Mouse (Mus musculus) lung, postnatal 4 days (tissue): ENCODE results near the gene Pard3b.
A peak's percentile ranks its signal among the peaks of the same experiment; 100 is the strongest.

ENCODE experiments used
- DNase-seq, 2 experiments: peaks; one replicate each; pipeline ENCODE4 v3.0.0; 2021

Pard3b gene

DNA sequence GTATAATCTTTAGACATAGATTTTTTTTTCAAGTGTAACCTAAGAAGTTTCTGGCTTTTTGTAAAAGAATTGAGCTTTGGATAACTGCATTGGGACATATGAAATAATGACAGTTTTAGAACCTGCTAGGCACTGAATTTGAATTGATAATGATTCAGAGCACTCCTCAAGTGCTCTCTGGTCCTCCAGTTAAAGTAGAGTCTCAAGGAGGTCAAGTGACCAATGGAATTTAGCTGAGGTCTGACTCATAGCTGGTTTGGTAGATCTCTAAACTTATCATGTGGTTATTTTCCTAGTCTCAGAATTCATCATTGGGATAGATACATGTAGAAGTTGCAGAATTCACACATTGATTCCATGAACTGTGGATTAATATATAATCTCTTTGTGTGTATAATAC is 642.0 kb downstream of the Pard3b start:
- DNase-seq, result no peak

DNA sequence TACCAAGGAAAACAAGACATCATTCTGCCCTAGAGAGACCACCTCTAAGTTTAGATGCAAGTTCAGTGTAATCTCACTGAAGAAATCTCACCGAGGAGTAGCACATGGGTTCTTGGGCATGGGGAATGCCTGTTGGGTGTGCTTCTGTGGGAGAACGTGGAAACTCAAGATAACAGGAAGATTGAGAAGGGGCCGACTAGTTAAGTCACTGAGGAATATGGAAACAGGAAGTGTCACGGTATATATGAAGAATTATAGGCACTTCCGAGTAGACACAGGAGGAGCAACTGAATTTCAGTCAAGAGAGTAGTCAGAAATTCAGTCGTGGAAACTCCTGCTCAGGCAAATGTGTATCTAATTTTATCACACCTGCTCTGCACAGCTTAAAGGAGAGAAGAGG is 644.2 kb downstream of the Pard3b start:
- DNase-seq, result no peak

DNA sequence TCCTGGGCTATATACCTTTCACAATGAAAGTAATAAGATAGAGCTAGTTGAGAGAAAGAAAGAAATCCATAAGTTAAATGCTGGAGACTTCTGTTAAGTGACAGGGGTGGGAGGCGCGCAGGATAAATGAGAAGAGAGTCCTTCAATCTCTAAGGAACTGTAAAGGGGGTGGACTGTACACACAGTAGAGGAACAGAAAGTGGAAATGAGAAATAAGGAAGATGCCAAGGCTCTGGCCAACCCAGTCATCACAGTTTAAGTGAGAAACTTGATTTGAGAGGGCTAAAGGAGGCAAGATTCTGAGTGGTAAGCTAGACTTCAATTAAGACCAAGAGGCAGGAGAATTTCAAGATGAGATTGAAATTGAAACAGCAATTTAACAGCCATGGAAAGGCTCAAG is 645.0 kb downstream of the Pard3b start:
- DNase-seq, result no peak

DNA sequence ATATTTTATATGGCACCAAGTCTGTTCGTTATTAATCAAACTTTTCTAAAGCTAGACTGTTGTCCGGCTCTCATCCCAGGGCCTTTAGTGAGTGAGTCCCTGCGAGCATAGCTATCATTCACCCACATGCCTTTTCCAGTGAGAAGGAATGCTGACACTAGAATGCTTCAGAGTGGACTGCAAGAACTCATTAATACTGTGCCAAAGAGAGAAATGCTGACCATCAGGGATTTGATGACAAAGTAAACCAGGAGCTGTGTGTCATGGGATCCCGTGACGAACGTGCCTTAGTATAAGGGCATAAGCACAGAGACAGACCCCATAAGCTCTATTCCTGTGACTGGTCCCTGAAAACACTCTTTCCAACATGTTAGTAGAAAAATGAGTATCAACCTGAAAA is 670.8 kb downstream of the Pard3b start:
- no peak for DNase-seq

DNA sequence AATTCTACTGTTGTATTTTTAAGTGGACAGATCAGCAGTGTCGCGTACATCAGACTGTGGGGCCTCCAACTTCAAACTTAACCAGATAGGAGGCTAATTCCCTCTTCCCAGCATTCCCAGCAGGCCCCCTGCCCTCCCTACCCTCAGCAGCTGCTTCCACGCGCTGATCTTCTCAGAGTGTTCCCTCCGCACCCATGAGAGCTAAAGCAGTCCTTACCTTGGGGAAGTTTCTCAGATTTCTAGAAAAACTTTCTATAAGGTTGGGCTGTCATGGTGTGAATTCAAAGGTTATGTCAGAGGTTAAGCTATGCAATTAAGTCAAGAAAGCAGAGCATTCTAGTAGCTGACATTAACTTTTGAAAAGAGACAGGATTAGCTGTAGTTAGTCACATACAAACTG is 686.6 kb downstream of the Pard3b start:
- DNase-seq, result no peak

DNA sequence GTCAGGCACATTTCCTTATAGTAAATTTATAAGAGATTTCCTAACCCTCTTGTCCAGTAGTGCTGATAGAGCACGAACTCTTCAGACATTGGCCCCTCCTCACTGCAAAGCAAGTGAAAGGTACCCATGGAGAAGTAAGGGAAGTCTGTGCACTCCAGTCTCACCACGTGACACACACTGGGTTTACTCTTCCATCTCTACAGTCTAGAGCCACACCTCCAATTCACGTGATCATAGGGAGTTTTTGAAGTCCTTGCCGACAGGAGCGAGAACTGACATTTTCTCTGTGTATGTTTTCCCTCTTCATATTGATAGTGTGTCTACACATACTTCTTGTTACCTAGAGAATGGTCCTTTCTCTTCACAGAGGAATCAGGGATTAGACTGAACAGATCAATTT is 689.1 kb downstream of the Pard3b start:
- DNase-seq, result no peak

DNA sequence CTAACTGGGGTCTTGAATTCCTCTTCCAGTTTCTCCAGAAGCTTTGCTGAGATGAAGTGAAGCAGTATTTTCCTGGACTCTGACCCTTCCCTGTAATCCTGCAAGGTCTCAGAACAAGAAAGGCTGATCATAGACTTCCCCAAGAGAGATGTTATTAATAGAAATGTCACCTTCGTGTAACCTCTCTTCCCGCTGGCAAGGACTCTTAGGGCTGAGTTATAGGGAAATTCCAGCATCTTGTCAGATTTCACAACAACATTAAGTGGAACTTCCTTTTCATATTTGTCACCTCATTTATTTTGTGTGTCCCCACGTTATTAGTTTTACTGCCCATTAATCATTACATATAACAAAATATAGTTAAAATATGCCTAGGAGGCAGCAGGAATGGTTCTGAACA is 690.2 kb downstream of the Pard3b start:
- DNase-seq, result no peak

DNA sequence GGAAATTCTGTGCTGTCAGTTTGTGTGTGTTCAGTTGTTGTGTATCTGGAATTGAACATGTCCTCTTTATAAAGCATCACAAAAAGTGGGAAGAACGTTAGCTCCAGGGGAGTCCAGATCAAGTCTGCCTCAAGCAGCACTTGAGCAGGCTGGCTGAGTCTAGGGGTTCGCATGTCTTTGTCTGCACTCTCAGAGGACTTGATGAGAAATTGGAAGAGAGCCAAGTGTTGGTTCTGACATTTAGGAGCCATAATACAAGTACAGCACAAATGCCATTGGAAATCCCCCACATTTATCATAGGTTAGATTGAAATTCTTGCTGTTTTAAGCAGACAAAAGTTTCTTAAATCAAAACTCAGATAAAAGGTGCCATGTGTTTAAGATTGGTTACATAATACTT is 694.4 kb downstream of the Pard3b start:
- no peak for DNase-seq

DNA sequence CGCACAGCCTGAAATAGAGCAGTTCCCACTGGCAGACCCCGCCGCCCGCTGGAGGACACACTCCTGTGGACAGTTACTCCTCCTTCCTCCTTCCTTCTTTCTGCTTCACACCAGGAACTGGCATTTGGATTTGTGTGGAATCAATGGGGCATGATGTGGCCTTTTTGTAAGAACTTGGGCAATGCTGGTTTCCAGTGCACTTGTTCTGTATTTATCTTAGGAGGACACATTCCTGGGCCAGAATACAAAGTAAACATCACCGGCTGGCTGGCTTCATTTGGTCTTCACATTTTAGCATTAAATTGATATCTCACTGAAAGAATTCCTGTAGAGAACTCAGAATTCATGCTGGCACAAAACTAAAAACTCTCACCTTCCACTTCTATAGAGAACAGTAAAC is 695.6 kb downstream of the Pard3b start:
- DNase-seq, result peak; percentile 19 to 32

DNA sequence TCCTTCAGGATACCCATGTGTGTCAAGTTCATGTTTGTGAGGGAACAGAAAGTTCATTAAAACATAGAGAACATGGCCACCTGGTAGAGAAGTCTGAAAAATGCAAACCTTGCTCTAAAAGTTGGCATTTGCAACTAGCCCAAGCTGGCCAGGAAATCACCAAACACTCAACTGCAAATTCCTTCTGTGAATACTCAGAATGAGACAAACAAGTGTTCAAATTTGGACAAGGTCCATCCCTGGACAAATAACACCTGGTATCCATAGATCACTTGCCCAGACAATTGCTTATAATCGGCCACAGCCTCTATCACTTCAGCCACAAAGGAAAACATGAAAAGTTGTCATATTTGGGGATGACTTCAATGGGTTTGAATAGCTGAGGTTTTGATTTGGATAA is 701.6 kb downstream of the Pard3b start:
- no peak for DNase-seq

DNA sequence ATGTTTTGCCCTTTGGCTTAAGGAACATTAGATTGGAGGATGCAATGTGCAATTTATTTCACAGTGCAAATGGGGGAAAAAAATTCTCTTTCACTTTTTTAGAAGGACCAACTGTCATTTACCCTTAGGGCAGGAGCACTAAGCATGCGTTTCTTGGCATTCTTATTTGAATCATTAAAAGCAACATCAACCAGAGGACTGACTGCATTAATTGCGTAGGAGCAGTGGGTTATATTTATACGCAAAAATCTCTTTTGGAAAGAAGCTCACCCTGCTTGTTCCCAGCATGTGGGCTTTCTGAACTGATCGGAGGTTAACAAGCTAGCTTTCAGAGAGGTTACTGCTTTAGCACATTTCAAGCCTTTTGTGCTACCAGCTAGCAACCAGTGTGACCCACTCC is 705.7 kb downstream of the Pard3b start:
- DNase-seq, result no peak

DNA sequence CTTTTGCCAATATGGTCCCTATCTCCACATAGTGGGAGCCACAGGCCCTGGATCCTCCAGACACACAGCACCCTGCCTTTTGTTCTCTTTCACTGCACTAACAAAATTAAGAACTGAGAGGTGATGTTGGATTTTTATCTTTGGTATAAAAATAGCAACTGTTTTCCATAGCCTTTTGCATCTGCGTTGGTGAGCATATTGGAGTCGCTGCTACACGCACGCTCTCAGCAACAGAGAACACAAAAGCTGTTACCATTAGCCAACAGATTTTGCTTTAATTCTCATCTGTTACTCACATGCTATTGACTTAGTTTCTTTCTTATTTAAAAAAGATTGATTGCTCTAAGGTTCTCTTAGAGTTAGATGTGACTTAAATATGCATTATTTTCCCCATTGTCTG is 709.7 kb downstream of the Pard3b start:
- DNase-seq, result no peak

DNA sequence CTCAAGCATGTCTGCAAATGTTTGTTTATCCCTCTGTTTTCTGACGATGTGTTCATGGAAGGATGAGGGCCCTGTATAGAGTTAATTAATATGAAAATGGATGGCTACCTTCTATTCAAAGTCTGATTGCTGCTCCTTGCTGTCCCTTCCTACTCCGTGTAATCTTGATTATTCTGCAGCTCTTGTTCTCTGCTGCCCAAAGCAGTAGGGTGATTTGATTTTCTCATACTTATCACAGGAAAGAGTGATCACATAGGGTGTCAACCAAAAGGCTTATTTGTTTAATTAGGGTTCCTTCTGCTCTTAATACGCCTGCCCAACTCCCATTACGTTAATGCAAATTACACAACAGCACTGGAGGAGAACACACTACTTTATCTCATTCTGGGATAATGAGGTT is 716.9 kb downstream of the Pard3b start:
- no peak for DNase-seq

DNA sequence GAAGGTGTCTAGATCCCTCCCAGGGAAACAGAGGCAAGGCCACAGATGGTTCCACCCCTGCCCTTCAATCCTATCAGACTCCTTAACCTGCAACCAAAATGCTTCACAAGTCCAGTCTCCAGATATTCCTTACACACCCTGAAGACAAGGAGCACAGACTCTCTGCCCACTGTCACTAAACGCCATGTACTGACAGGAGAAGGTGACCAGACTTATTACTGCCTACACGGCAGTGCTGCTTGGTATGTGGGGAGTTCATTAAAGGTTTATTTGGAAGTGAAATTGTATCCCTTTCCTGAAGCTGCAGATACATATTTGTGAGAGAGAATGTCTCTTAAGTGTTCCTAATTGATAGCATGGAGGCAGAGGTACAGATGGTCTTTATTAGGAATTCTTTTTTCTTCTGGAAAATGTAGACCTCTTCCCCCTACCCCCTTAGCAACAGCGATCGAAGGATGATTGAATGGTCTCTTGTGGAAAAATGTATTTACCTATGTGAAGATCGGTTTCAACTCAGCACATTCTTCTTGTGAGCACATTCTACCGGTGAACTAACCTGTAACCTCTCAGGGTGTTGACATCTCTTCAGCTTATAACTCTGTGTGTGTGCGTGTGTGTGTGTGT is 735.9 kb downstream of the Pard3b start:
- no peak for DNase-seq

DNA sequence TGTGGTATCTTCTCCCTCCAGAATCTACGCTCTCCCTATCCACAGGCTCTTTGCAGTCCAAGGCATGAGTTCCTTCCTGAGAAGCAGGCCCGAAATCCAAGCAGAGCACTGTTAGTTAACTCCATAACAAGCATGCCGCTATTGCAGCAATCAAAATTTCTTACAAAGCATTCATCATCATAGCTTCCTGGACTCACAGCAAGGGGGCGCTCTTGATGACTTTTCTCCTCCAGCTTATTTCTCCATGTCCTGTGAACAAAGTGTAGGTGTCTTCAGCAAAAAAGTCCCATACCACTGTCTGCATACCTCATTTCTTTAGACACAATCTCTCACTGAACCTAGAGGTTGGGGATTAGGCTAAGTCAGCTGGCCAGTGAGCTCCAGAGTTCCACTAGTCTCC is 739.7 kb downstream of the Pard3b start:
- DNase-seq, result no peak

DNA sequence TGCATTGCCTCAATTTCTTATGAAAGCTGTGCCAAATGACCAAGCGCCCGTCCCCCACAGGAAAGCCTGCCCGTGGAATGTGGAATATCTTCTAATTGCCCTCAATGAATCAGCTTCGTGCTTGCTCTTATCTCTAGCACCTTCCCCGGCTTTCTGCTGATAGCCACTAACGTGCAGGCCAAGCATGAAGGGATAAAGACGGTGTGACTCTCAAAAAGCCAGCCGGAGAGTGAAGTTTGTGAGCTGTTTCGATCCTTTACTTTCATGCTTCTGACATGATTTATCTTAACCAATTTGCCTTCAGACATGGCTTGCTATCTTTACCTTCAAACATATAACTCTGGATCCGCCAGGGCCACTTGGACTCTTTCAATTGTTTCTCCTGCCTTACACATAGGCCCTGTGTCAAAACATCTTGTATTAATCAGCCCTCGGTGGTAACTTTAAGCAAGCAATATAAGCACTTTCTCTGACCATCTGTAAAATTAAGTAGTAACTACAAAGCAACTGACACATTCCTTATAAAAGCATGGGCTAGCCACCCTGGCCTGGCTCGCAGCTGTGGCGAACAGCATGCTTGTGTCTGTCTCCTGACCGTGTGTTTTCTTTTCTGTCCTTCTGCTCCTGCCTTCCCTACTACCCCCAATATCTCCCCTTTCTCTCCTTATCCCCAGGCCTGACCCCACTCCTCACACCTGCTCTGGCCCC is 744.3 kb downstream of the Pard3b start:
- DNase-seq, result peak in 1 of 2 experiments; percentile 31

DNA sequence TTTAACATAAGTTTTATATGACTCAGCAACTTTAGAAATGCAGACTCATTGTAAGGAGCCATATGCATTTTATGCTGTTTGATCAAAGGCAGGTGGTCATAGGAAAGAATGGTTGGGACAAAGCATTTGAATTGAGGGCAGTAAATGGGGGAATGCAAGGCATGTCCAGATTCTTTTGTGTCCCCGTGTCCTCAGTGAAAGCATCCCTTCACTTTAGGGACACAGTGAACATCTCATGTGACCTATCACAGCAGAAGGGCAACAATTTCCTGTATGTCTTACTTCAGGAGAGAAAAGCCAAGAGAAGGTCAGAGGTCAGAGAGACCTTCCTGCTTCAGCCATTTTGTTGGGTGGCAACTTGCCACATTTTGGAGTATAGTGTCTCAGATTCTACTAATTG is 745.6 kb downstream of the Pard3b start:
- no peak for DNase-seq

DNA sequence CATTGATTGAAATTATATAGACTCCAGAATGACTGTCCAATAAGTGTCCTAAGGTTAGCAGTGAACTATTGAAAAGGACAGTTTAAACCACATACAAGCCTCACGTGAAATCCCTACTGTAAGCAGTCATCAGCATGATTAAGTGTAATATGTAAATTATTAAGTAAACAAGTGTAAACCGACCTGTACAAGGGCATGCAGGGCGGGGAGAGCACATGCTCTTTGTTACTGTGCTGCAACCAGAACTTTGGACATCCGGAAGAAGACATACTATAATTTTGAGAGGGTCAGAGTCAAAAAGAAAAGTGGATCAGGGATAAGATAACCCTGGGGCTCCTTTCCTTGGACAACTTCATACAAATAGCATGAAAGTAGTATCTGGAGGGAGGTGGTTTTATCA is 749.4 kb downstream of the Pard3b start:
- DNase-seq, result no peak

DNA sequence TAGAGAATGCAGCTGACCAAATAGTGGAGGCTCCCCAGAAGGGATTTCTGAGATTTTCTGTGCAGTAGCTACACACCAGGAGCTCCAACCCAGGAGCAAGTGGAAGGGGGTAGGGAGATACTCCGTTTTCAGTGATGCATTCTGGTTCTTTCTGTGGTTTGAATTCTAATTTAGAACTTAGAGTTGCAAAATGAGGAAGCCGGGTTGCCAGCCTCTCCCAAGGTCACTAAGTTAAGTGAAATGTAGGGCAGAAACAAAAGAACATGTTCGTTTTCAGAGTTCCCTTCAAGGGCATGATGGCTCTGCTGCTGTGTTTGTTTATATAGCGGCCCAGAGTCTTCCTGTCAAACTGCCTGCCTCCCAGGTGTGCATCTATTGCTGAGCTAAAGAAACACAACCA is 754.2 kb downstream of the Pard3b start:
- no peak for DNase-seq

DNA sequence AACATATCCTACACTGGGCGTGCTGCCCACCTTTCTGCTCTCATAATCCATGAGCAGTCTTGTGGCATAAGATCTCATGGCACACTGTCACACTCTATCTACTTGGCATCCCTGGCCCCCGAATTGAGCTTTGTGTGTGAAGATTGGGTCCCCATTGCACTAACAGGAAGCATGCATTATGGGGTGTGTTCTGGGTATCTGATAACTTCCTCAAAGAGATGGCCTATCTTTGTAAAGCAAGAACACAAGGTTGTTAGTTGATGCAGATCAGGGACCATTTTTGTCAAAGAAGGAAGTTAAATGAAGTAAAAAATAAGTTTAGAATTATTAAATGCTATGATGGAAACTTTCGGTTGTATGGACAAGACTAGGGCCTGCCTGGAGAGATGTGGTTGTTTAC is 755.9 kb downstream of the Pard3b start:
- no peak for DNase-seq

DNA sequence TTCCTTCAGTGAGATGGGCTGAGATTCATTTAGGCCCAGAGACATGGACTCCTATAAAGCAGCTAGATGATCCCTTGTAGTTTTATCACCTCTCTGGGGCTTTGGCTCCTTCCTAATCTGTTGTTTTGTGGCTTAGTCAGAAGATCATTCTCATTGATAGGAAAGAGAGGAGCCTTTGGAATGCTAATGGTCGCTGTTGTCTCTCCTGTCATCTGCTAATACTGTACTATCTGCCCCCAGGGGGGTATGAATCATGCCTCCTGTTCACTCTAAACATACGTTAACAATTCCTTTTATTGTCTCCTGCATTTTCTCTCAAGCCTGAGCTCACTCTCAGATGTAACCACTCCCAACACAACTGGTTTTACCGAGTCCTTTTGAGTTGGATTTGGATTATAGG is 759.6 kb downstream of the Pard3b start:
- DNase-seq, result no peak

DNA sequence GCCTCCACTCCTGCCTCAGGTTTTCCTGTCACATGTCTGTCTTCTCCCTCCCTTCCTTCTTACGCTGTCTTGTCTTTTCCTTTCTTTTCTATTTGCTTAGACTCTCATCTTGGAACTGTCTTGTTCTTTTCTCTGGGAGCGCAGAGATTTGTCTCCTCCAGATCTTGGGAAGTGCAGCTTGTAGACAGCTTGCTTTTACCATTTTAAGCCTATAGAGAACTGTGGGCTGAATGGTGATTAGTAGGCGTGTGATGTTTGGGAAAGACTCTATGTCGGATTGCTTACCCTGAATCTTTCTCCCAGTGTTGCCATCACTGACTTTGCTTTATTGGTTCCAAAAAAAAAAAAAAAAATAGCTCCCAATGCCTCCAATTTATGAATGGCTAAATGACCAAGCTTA is 760.1 kb downstream of the Pard3b start:
- no peak for DNase-seq

DNA sequence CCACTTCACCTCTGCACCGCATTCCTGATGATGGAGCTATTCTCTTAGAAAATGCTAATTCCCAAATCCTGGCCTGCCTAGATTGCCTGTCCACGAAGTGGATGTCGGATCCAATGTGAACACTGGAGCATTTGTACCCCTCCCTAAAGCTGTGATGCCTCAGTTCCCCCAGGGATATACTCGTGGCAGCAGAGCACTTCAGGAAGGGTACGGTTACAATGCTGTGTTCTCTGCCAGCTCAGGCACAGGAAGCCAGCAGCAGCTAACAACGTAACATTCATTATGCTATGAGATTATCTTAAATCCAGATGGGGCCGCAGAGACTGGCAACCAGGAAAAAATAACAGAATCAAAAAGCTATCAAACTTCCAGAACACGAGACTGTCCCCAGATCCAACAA is 766.4 kb downstream of the Pard3b start:
- no peak for DNase-seq

DNA sequence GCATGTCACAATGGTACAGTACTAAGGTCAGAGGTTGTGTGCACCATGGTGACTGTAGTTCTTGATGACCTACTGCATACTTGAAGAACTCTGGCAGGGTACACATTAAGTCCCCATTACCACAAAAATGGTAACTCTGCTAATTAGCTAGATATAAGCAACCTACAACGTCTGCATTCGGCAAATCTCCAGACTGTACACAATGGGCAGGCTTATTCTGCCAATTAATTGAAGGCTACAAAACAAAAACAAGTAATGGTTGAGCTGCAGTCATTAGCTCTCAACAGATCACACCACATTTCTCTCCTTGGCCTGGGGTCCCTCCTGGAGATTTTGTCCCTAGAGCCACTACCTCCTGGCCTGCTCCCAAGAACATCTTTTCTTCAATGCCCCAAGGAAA is 772.7 kb downstream of the Pard3b start:
- no peak for DNase-seq

DNA sequence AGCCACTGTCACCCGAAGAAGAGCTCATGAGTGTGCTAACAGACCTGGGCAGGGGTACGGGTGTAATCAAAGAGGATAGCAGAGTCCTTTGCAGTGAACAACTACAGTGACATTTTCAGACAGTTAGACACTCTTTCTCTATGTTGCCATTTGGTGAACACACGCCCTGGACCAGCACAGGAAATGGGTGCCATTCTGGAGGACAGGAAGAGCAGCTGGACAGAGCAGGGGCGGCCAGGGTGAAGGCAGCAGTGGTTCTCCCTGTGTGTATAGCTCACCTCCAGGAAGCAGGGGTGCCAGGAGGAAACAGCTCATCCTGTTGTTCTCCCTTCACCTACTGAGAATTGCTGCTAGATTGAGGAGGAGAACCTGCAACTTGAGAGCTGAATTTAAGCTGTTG is 773.4 kb downstream of the Pard3b start:
- DNase-seq, result no peak
